Mouse (Mus musculus) kidney, postnatal 0 days (tissue): ENCODE measurements around the gene Gm47955. TPM values are rescaled to one million over a fixed set of nuclear protein-coding genes. Genes with fewer than 3 reads are reported as not detected.

Experiments used
- ATAC-seq: fragments of 200-750 bp; cut with Nextera tagmentation; replicated peaks from 2 replicates; pipeline ENCODE4 v1.8.0; 2017; ENCODE audit warnings: low read depth, moderate number of reproducible peaks, moderate TSS enrichment, moderate library complexity; ENCODE audit not compliant: low FRiP score
- DNase-seq: peaks from one replicate; pipeline ENCODE4 v3.0.0-alpha.2; 2016; ENCODE audit warnings: low spot score
- H3K27ac ChIP-seq: fragments of 300-500 bp; sonication (generic); 2 replicates; pipeline ENCODE4 v1.5.1; 2014; ENCODE audit warnings: mild to moderate bottlenecking
- H3K27me3 ChIP-seq: fragments of 300-500 bp; sonication (generic); 2 replicates; pipeline ENCODE4 v1.6.1; 2014; ENCODE audit warnings: low read length, mixed read lengths; ENCODE audit not compliant: insufficient read depth
- H3K36me3 ChIP-seq: fragments of 300-500 bp; sonication (generic); 2 replicates; pipeline ENCODE4 v1.6.1; 2014; ENCODE audit warnings: low read length, mixed read lengths; ENCODE audit not compliant: insufficient read depth
- H3K4me1 ChIP-seq: fragments of 300-500 bp; sonication (generic); replicated peaks from 2 replicates; pipeline ENCODE4 v1.6.1; 2014; ENCODE audit warnings: antibody characterized with exemption, low read length, mixed read lengths; ENCODE audit not compliant: insufficient read depth
- H3K4me2 ChIP-seq: fragments of 300-500 bp; sonication (generic); 2 replicates; pipeline ENCODE4 v1.6.1; 2014; ENCODE audit warnings: mild to moderate bottlenecking, low read length, moderate library complexity, mixed read lengths
- H3K4me3 ChIP-seq: fragments of 300-500 bp; sonication (generic); replicated peaks from 2 replicates; pipeline ENCODE4 v1.5.1; 2014; ENCODE audit warnings: low read depth, low read length
- H3K9ac ChIP-seq: fragments of 300-500 bp; sonication (generic); 2 replicates; pipeline ENCODE4 v1.6.1; 2014; ENCODE audit warnings: low read depth, low read length
- H3K9me3 ChIP-seq: fragments of 300-500 bp; sonication (generic); replicated peaks from 2 replicates; pipeline ENCODE4 v1.6.1; 2016; ENCODE audit warnings: low read length, inconsistent platforms, mixed read lengths
- CTCF ChIP-seq: IDR thresholded peaks from 2 replicates; pipeline ENCODE4 v1.5.1; 2016; ENCODE audit warnings: antibody characterized with exemption, low read depth, mild to moderate bottlenecking, moderate library complexity
- WGBS: fragments of 180-500 bp; shearing (Covaris S2); extraction: QIAGEN DNeasy Blood & Tissue Kit; methylation state at CpG from one replicate; pipeline ENCODE4 v1.1.7; 2014; 5-methylcytosine and 5-hydroxymethylcytosine counted together
- polyA plus RNA-seq: library from polyadenylated mRNA; unstranded; fragments of >200 nt; fragmentation: Nextera tagmentation; extraction: Ambion mirVana; gene quantifications from 2 replicates; pipeline ENCODE4 v1.2.1, GENCODE M21; 2015

The Gm47955 gene
- polyA plus RNA-seq, 1 experiment from 2014 or later, result not detected

GRCm38 (mm10) chr1:82974342-82974741, 14.3 kb downstream of the Gm47955 start:
- WGBS, result 78% methylated on average over 9 of the region's 9 CpGs
- DNase-seq (peak; percentile 31), ATAC-seq (no peak; the same call in 1 of the 2 replicates)
- H3K27me3 ChIP-seq, result no peaks in the 10 kb centered on the region
- TF ChIP-seq CTCF, result no peak
- H3K27ac ChIP-seq, result peak overlapping the region; percentile 13; the same call in 1 of the 2 replicates
- no peak overlapping the region for H3K9ac ChIP-seq
- no peaks in the 10 kb centered on the region for H3K9me3 ChIP-seq
- H3K36me3 ChIP-seq, result no peaks in the 10 kb centered on the region
- H3K4me3 ChIP-seq, result no peak overlapping the region
- H3K4me2 ChIP-seq, result no peak overlapping the region
- H3K4me1 ChIP-seq, result no peaks in the 10 kb centered on the region

DNA sequence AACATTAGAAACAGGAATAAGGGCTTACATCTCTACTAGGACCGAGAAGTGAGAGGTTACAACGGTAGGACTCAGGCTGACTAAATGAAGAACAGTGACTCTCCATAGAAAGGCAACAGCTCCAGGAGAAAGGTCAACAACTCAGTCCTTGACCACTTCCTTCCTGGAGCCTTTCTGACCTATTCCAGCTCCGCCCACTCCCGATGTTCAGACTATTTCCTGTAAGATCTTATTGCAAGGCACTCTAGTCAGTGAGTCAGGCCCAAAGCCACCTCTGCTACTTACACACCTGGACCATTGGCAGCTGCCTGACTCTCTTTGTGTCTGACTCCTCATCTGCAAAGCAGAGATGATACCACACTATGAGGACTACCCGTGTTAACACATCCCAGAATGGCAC, 15.7 kb downstream of the Gm47955 start:
- H3K9ac ChIP-seq, result no peak overlapping the region
- ATAC-seq (no peak), DNase-seq (no peak)
- no peak for TF ChIP-seq CTCF
- H3K36me3 ChIP-seq, result no peaks in the 10 kb centered on the region
- H3K27me3 ChIP-seq, result no peaks in the 10 kb centered on the region
- H3K4me2 ChIP-seq, result no peak overlapping the region
- no peaks in the 10 kb centered on the region for H3K9me3 ChIP-seq
- 71% methylated on average over 5 of the region's 5 CpGs for WGBS
- no peak overlapping the region for H3K27ac ChIP-seq
- H3K4me3 ChIP-seq, result no peak overlapping the region
- H3K4me1 ChIP-seq, result no peaks in the 10 kb centered on the region

DNA sequence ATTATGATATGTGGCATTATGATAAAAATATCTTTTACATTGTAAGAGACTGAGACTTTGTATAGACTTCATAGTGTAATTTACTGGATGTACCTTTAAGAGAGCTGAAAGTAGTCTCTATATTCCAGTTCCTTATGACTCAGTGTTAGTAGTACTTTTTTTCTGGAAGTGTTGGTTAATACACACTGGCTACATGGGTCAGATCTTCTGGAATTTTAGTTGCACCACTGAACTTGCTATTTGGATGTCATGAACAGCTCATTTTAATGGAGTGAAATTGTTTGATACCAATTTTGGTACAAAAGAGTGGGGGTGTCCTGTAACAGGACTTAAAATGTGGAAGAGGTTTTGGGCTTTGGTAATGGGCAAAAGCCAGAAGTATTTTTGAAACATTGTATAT, 17.8 kb downstream of the Gm47955 start:
- Histone ChIP-seq H3K36me3 (no peaks in the 10 kb centered on the region), H3K9ac (no peak overlapping the region), H3K4me3 (no peak overlapping the region), H3K4me2 (no peak overlapping the region), H3K27me3 (no peaks in the 10 kb centered on the region), H3K9me3 (no peaks in the 10 kb centered on the region), H3K27ac (no peak overlapping the region), H3K4me1 (no peaks in the 10 kb centered on the region)
- ATAC-seq (no peak), DNase-seq (no peak)
- no peak for TF ChIP-seq CTCF

DNA sequence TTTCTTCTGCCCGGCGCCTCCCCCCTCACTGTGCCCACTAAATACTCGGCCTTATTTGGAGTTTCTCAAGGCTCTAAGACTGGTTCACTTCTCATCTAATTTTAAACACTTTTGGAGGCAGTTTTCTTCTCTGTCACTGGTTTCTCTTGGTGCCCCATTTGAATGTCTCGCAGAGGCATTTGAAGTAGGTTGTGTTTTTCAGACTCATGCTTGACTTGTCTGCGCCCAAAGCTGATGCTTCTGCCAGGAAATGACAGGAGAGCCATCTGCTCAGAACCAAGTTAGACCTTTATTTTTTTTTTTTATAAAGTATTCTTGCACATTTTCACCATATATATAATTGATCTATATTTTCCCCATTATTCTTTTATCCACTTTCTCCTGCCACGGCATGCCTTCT, 26.7 kb downstream of the Gm47955 start:
- Histone ChIP-seq H3K27me3 (no peaks in the 10 kb centered on the region), H3K4me1 (no peaks in the 10 kb centered on the region), H3K27ac (no peak overlapping the region), H3K36me3 (no peaks in the 10 kb centered on the region), H3K4me2 (no peak overlapping the region), H3K4me3 (no peak overlapping the region), H3K9ac (no peak overlapping the region), H3K9me3 (no peaks in the 10 kb centered on the region)
- ATAC-seq, result no peak
- TF ChIP-seq CTCF, result no peak
- WGBS, result 89% methylated on average over 6 of the region's 6 CpGs
- no peak for DNase-seq

DNA sequence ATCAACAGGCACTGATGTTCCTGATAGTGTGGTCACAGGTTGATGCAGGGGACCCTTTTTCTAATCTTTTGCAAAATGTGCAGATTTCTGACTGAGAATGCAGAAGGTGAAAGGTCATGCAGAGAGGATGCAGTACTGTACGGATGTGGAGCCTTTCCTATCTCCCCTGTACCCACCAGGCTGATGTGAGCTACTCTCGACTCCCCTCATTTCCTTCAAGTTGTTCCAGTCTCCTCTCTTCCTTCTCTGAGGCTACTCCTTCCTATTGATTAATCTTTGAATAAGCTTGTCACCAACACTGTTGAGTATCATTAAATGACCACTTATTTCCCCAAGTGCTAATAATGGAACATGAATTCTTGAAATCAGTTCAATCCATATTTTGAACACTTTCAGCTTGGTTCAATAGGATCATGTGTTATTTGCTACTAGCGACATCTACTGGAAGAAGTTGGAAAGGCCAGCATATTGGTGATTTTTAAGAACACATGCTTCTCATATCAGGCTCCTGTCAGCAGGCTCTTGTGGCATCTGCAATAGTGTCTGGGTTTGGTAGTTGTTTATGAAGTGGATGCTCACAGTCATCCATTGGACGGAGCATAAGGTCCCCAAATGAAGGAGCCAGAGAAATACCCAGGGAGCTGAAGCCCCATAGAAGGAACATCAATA, 27.6 kb downstream of the Gm47955 start:
- Histone ChIP-seq H3K4me2 (no peak overlapping the region), H3K27ac (no peak overlapping the region), H3K9me3 (no peaks in the 10 kb centered on the region), H3K4me1 (no peaks in the 10 kb centered on the region), H3K36me3 (no peaks in the 10 kb centered on the region), H3K4me3 (no peak overlapping the region), H3K9ac (no peak overlapping the region), H3K27me3 (no peaks in the 10 kb centered on the region)
- peak; percentile 75 for DNase-seq
- peak; percentile 84 for TF ChIP-seq CTCF
- ATAC-seq, result no peak
- 31% methylated on average over 4 of the region's 4 CpGs for WGBS

DNA sequence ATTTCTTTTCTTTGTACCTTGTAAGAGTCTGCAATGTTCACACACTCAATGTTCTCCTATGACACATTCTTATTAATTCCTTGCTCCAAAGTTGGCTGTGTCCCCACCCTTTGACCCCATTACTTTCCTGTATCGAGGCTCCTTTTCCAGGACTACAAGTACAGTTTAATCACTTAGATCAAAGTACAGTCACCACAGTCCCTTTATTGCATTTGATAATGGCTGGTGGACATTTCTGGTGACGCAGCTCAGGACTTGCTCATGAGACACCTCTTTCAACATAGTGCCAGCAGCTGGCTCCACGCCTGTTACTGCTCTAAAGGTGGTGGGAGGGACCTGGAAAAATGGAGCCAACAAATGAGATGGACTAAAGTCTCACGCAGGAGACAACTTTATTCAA, 31.0 kb downstream of the Gm47955 start:
- Histone ChIP-seq H3K4me1 (no peaks in the 10 kb centered on the region), H3K27ac (no peak overlapping the region), H3K9ac (no peak overlapping the region), H3K4me2 (no peak overlapping the region), H3K27me3 (no peaks in the 10 kb centered on the region), H3K9me3 (no peaks in the 10 kb centered on the region), H3K4me3 (no peak overlapping the region), H3K36me3 (no peaks in the 10 kb centered on the region)
- no peak for ATAC-seq
- WGBS, result 50% methylated on average over 4 of the region's 4 CpGs
- no peak for DNase-seq
- TF ChIP-seq CTCF, result no peak

- H3K36me3 ChIP-seq, result no peaks in the 10 kb centered on the region
- WGBS, result 68% methylated on average over 3 of the region's 3 CpGs
- H3K9me3 ChIP-seq, result no peaks in the 10 kb centered on the region
- no peaks in the 10 kb centered on the region for H3K27me3 ChIP-seq
- no peak overlapping the region for H3K4me2 ChIP-seq
- ATAC-seq (no peak), DNase-seq (no peak)
- H3K4me1 ChIP-seq, result no peaks in the 10 kb centered on the region
- no peak overlapping the region for H3K9ac ChIP-seq
- TF ChIP-seq CTCF, result no peak
- no peak overlapping the region for H3K4me3 ChIP-seq
- H3K27ac ChIP-seq, result no peak overlapping the region
Measured at GRCm38 (mm10) chr1:82991596-82991995, 31.5 kb downstream of the Gm47955 start.
